Mouse (Mus musculus): ENCODE data around the gene Ifi211.
"Not testable (repeated sequence)": the region's sequence is repeated elsewhere in the genome, so short reads cannot be mapped to it uniquely, and the experiment has no call there.

Gene Ifi211

DNA sequence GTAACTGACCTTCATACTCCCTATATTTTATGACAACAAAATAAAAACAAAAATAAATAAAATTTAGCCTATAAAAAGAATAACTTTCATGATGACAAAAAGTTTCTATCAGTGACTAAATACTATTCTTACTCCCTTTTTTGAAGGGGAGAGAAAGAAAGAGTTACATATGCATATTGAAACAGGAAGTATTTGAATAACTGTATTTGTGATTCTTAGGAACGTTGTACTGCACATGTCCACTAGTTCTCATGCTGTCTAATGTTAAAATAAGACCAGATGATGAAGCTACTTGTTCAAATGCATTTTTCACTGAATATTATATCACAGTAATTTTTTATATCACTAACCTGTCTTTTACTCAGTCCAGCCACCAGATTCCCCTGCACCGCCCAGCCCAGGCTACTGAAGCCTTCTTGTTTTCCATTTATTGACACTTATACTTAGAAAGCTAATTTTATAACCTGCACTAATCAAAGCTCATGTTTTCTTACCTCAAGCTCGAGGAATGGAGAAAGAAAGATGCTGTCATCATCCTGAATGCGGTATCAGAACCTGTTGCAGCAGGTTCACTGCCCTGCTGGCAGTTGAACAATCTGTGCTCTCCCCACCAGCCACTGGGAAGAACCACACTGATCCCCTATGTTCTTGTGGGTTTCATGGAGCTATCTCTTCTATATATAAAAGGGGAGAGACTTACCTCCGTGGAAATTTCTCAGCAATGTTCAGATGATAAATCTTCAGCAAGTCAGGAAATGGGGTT, 33.4 kb downstream of the Ifi211 start:
- in situ Hi-C loops (cut with MboI, MseI) = not testable (repeated sequence)

DNA sequence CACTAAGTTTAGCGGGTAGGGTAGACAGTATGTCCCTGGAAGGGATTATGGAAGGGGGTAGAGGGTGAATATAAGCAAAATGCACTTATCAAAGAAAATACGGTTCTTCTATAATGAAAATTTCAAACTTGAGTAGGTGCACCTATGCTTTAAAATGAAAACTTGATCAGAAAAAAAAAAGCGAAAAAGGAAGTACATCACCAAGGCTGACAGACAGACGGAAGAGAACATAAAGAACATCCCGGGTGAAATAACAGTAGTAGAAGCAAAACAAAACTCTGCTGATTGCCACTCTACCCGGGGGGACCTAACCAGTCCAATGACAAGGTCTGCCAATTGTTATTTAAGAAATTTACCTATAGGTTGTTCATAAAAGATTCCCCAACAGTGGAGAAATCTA, 34.6 kb downstream of the Ifi211 start:
- in situ Hi-C loops (cut with MboI, MseI) = not testable (repeated sequence)

DNA sequence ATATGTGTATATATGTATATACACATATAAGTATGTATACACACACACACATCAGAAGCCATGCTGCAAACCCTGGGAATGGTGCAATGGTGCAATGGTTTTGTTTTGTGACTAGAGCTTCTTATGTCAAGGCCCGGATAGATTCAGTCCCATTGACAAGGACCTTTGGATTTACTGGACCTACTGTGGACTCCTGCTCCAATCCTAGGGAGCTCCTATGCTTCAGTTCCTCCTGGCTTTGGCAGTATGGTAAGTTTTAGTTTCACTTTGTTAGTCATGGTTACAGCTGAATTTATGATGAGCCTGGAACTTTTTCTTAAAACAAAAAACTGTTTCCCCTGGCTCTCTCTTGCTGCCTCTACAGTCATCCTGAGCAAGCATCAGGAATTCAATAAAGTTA, 35.7 kb downstream of the Ifi211 start:
- in situ Hi-C loops (cut with MboI, MseI) = not testable (repeated sequence)

DNA sequence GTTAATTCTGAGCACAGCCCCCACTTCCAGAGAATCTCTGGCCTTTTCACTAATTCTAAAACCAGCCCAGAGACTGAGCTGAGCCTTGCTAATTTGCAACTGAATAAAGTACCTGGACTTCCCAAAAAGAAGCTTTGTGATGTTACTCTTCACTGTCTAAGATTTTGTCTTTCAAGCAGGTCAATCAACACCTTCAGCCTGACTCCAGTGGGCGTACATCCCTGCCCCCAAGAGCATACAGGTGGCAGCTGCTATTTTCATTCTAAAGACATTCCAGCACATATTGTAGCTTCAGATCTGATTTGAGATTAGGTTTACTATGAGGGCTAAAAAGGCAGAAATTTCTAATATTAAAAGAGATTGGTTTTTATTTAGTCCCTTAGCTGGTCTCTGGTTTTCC, 44.3 kb downstream of the Ifi211 start:
- in situ Hi-C loops (cut with MboI, MseI) = loop anchor here (25.0 kb wide), 1 partner anchor 406 kb away; no protein-coding TSS in a partner anchor

- in situ Hi-C loops (cut with MboI, MseI) = loop anchor here (25.0 kb wide), 1 partner anchor 404 kb away; no protein-coding TSS in a partner anchor
These were observed 46.3 kb downstream of the Ifi211 start for GRCm38 (mm10) chr1:173866504-173866903.

- in situ Hi-C loops (cut with MboI, MseI) = loop anchor here (10.0 to 25.0 kb wide), 2 partner anchors 101 to 391 kb away; no protein-coding TSS in a partner anchor
These were observed 59.1 kb downstream of the Ifi211 start for GRCm38 (mm10) chr1:173853711-173854110.

GRCm38 (mm10) chr1:173852853-173853252, 60.0 kb downstream of the Ifi211 start:
- in situ Hi-C loops (cut with MboI, MseI) = loop anchor here (10.0 to 25.0 kb wide), 2 partner anchors 102 to 391 kb away; no protein-coding TSS in a partner anchor
